In genomic region chr3:23547546-23547945, GRCm38 (mm10) we compare ENCODE assay signal across 19 mouse cellular contexts.
DNase-seq lines count a peak whose midpoint lies in the region; ATAC-seq and TF ChIP-seq lines count a peak whose summit lies in the region.
"Had no signal": no experiment of that assay in that cellular context is flagged by ENCODE, and none has a peak within 500 bp of the region (broad histone marks: within the 10 kb centered on the region; RNA-seq: fewer than 3 reads in every experiment).

No protein-coding gene starts in this region.

- H3K9me3 ChIP-seq in lung, embryonic 14.5 days (ENCODE audit: low read depth, low read length), result no peaks in the 10 kb centered on the region
- no peaks in the 10 kb centered on the region for H3K9me3 ChIP-seq in E14TG2a.4 (ENCODE audit: low read length)
- H3K9me3 ChIP-seq: forebrain, embryonic 15.5 days; heart, embryonic 12.5 days; hindbrain, embryonic 10.5 days had no signal

- H3K27ac ChIP-seq in lung, embryonic 14.5 days (ENCODE audit: low read depth), result no peak overlapping the region
- H3K27ac ChIP-seq: embryonic facial prominence, embryonic 12.5 days; forebrain, embryonic 15.5 days; hindbrain, embryonic 10.5 days; hindbrain, embryonic 14.5 days had no signal

- H3K36me3 ChIP-seq in lung, embryonic 14.5 days (ENCODE audit: insufficient read depth), result no peaks in the 10 kb centered on the region
- H3K36me3 ChIP-seq in E14TG2a.4 (ENCODE audit: insufficient read depth, low read length), result no peaks in the 10 kb centered on the region
- H3K36me3 ChIP-seq: embryonic facial prominence, embryonic 12.5 days; forebrain, embryonic 15.5 days; heart, embryonic 12.5 days; hindbrain, embryonic 10.5 days had no signal

- no peaks in the 10 kb centered on the region for H3K27me3 ChIP-seq in lung, embryonic 14.5 days (ENCODE audit: insufficient read depth, low read length)
- no peaks in the 10 kb centered on the region for H3K27me3 ChIP-seq in E14TG2a.4 (ENCODE audit: insufficient read depth, low read length)
- H3K27me3 ChIP-seq: embryonic facial prominence, embryonic 12.5 days; forebrain, embryonic 15.5 days; heart, embryonic 12.5 days had no signal

- no peak overlapping the region for H3K4me3 ChIP-seq in lung, embryonic 14.5 days (ENCODE audit: low read depth, low read length)
- no peak overlapping the region for H3K4me3 ChIP-seq in E14TG2a.4 (replicated peaks; ENCODE audit: low read length)
- H3K4me3 ChIP-seq: embryonic facial prominence, embryonic 12.5 days; forebrain, embryonic 15.5 days; heart, embryonic 12.5 days; hindbrain, embryonic 10.5 days had no signal

- no peaks in the 10 kb centered on the region for H3K4me1 ChIP-seq in lung, embryonic 14.5 days (ENCODE audit: insufficient read depth)
- no peaks in the 10 kb centered on the region for H3K4me1 ChIP-seq in E14TG2a.4 (replicated peaks; ENCODE audit: low read depth, low read length)
- H3K4me1 ChIP-seq: embryonic facial prominence, embryonic 12.5 days; forebrain, embryonic 15.5 days; heart, embryonic 12.5 days; hindbrain, embryonic 10.5 days had no signal

- TF ChIP-seq CTCF in lung, embryonic 14.5 days (IDR thresholded peaks at IDR 0.05; ENCODE audit: low read depth), result 0 out of 2 replicates have a peak, but pooled peaks have one; percentile 13
- TF ChIP-seq CTCF in E14TG2a.4 (conservative IDR thresholded peaks at IDR 0.05; ENCODE audit: low read length), result peak; percentile 37

- no peak overlapping the region for H3K4me2 ChIP-seq in lung, embryonic 14.5 days
- H3K4me2 ChIP-seq: embryonic facial prominence, embryonic 12.5 days; forebrain, embryonic 15.5 days; heart, embryonic 12.5 days; hindbrain, embryonic 14.5 days had no signal

- DNase-seq in lung, embryonic 14.5 days, result no peak
- no peak for DNase-seq in lung, postnatal 10 days
- peak; percentile 35 for DNase-seq in R1 (ENCODE audit: low read depth, low spot score)
- DNase-seq in cerebellum, adult 11-12 months, result no peak
- DNase-seq in adrenal gland, postnatal 14 days, result no peak
- DNase-seq: adrenal gland, adult 8-10 months; cerebellum, adult 11 months; cerebellum, adult 9-10 months; cerebellum, postnatal 25 days; gastrocnemius, postnatal 14 days; kidney, adult 11 months had no signal

- 80% methylated on average over 3 of the region's 3 CpGs for WGBS in lung, embryonic 14.5 days

- no peak for ATAC-seq in lung, embryonic 14.5 days (ENCODE audit: insufficient read depth)
- ATAC-seq: forebrain, embryonic 15.5 days; inflammation-experienced regulatory T-cells, adult 6 months; Patski had no signal

- no peak overlapping the region for H3K9ac ChIP-seq in lung, embryonic 14.5 days
- H3K9ac ChIP-seq: embryonic facial prominence, embryonic 12.5 days; forebrain, embryonic 15.5 days; heart, embryonic 12.5 days; hindbrain, embryonic 14.5 days had no signal
